18 mouse cellular contexts compared by ENCODE assay signal in genomic region chr3:101059214-101059613, GRCm38 (mm10). TPM values are rescaled to one million over a fixed set of nuclear protein-coding genes. Genes with fewer than 3 reads are reported as not detected.
A peak's percentile ranks its signal among the peaks of the same experiment; 100 is the strongest.
DNase-seq lines count a peak whose midpoint lies in the region; ATAC-seq and TF ChIP-seq lines count a peak whose summit lies in the region.
"Had no signal": no experiment of that assay in that cellular context is flagged by ENCODE, and none has a peak within 500 bp of the region (broad histone marks: within the 10 kb centered on the region; RNA-seq: fewer than 3 reads in every experiment).

No protein-coding gene starts in this region.

- TF ChIP-seq CTCF in lung, adult 2 months (IDR thresholded peaks at IDR 0.05; ENCODE audit: insufficient read depth, low read length), result no peak

- no peak for TF ChIP-seq POLR2A in lung, adult 2 months (IDR thresholded peaks at IDR 0.05; ENCODE audit: borderline replicate concordance, extremely low read depth, low read depth, low read length)

- DNase-seq in lung, postnatal 25 days (ENCODE audit: low spot score), result peak; percentile 56
- no peak for DNase-seq in lung, adult 2 months
- DNase-seq in CD4-positive, CD25-positive, alpha-beta regulatory T cell, adult 2 months (ENCODE audit: low read depth, low spot score), result peak; percentile 51
- peak; percentile 74 for DNase-seq in lung, postnatal 36 days
- DNase-seq in kidney, adult 18-20 months, result no peak
- DNase-seq in embryo, embryonic 11 days, result no peak
- no peak for DNase-seq in spleen, postnatal 14 days (ENCODE audit: low spot score in 2 of 2)
- DNase-seq: adrenal gland, postnatal 10 days; cerebellum, adult 8-10 months; gastrocnemius, adult 2 months; layer of hippocampus, postnatal 36 days; liver; liver, postnatal 0 days had no signal

- H3K4me1 ChIP-seq in lung, adult 2 months (ENCODE audit: control insufficient read depth, insufficient read depth, low read length), result peaks cover 18% of the 10 kb centered on the region
- H3K4me1 ChIP-seq: embryonic facial prominence, embryonic 13.5 days; hindbrain, embryonic 13.5 days had no signal

- 42% methylated on average over 4 of the region's 4 CpGs for WGBS in lung, adult 2 months

- no peak overlapping the region for H3K4me3 ChIP-seq in lung, adult 2 months (replicated peaks; ENCODE audit: extremely low read depth, low read depth, low read length)
- H3K4me3 ChIP-seq: embryonic facial prominence, embryonic 13.5 days; gastrocnemius, adult 2 months; hindbrain, embryonic 13.5 days; myocyte had no signal

- ATAC-seq in activated CD4-positive, CD25-positive, alpha-beta regulatory T cell, adult 4 months, result peak; percentile 48
- ATAC-seq: intestine, embryonic 16.5 days; liver, postnatal 0 days had no signal

RNA-seq across cellular contexts. Expression of gene Cd101, which starts 29.9 kb away (rescaled TPM):
- 1.5 and 1.8 TPM in 2 replicates for polyA plus RNA-seq in lung, adult 2 months (2012; rRNA removed)
- polyA plus RNA-seq in activated CD4-positive, CD25-positive, alpha-beta regulatory T cell, adult 4 months (2017; shearing (Covaris generic)), result 10 to 100 TPM; 11.3 to 21.4 TPM
- polyA plus RNA-seq: hindbrain, embryonic 13.5 days; myocyte had no signal

RNA-seq across cellular contexts. Expression of gene Ptgfrn, which starts 50.9 kb away (rescaled TPM):
- polyA plus RNA-seq in lung, adult 2 months (2012; rRNA removed), result 63.0 and 81.5 TPM in 2 replicates
- 1 to 10 TPM; 1.1 to 1.5 TPM for polyA plus RNA-seq in activated CD4-positive, CD25-positive, alpha-beta regulatory T cell, adult 4 months (2017; shearing (Covaris generic))

Comparison
In these comparisons a context has a peak if more than half of its experiments do, and no peak if none do; other contexts are left out.
1. DNase-seq: peak in lung, postnatal 25 days (single experiment), CD4-positive, CD25-positive, alpha-beta regulatory T cell, adult 2 months (single experiment) and lung, postnatal 36 days (single experiment); none in lung, adult 2 months (single experiment), kidney, adult 18-20 months (single experiment), embryo, embryonic 11 days (single experiment) and spleen, postnatal 14 days (0 of 2).
2. RNA of gene Ptgfrn, which starts 50.9 kb away (polyA plus RNA-seq): 63.0 to 81.5 TPM in lung, adult 2 months; 1.1 to 1.5 TPM in activated CD4-positive, CD25-positive, alpha-beta regulatory T cell, adult 4 months; every median in the first group is over 10 times any median in the second.